Mouse (Mus musculus): ENCODE measurements around the gene Setd7. TPM values are rescaled to one million over a fixed set of nuclear protein-coding genes. Genes with fewer than 3 reads are reported as not detected.

Gene Setd7
- polyA plus RNA-seq, 3 experiments from 2014 or later, result 5.3 to 12.1 (median 11.6) TPM

DNA sequence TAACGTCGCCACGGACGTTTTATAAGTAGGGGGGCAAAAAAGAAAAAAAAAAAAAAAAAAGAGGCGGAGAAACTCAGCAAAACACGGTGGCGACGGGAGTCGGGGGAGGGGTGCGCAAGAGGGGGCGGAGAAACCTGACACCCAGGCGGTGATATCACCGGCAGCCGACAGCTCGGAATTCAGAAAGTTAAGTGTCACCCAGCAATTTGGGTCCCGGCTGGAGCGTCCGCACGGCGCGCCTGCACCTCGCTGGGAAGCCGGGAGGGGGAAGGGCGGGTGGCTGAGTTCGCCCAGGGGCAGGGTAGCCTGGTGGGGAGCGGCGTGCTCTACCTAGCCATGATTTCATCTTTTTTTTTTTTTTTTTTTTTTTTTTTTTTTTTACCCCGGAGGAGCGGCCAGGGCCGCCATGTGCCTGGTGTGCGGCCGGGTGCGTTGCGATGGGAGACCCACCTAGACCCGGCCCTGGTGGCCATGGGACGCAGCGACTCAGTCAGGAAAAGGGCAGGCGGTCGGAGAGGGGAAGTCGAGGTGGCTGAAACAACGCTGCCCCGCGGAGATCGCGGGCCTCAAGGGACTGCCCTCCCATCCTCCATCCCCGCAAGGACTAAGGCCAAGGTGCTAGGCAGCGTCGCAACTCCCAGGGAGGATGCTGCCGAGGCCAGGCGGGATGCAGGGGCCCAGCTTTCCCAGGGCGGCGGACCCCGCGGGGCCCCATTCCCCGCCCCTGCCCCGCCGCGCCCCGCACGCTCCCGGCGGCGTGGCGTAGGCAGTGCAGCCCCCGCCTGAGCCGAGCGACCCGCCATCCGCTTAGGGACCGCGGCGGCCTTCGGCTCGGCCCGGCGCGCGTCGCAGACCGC, 857 bp downstream of the Setd7 start:
- ATAC-seq, result peak; percentile 42

DNA sequence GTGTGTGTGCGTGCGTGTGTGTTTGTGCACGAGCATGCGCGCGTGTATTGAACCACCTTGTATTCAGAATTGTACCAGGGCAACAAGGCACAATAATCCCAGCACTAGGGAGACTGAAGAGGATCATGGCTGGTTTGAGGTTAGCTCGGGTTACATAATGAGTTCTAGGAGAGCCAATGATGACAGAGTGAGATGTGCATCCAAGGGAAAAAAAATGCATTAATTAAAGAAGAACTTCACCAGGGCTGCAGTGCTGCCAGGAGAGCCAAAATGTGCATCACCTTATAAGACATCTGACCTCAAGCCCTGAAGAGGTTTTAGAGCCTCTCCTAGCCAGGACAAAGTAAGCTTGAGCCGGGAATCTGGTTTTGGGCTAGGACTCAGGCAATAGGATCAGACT, 5.1 kb downstream of the Setd7 start:
- no peak for ATAC-seq

DNA sequence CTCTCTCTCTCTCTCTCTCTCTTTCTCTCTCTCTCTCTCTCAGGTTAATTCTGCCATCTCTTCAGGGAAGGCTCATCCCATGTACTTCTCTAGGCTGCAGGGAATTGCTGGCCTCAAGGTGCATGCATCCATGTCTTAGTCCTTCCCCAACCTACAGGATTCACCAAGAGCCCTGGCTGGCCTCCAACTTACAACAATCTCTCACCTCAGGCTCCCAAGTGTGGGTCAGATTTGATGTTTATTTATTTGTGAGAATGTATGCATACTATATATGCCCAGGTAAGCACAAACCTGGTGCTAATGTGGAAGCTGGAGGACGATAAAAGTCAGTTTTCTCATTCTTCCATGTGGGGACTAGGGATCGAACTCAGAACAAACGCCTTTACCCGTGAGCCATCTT, 5.8 kb downstream of the Setd7 start:
- no peak for ATAC-seq

DNA sequence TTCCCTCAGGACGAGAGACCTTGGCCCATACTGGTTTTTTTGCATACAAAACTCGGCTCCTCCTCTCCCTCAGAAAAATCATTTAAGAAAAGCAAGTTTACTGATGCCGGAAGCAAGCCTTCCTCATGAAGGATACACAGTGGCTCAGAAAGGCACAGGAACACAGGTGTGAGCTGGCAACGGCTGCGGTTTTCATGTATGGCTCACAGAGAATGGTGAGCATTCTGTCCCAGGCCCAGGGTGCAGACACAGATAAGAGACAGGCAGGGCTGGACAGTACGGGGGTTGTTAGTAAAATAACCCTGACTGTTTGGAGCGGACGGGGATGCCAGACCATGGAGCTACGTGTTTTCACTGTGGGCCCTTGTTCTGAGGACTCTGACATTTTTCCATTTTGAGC, 6.6 kb downstream of the Setd7 start:
- peak; percentile 49 for ATAC-seq

DNA sequence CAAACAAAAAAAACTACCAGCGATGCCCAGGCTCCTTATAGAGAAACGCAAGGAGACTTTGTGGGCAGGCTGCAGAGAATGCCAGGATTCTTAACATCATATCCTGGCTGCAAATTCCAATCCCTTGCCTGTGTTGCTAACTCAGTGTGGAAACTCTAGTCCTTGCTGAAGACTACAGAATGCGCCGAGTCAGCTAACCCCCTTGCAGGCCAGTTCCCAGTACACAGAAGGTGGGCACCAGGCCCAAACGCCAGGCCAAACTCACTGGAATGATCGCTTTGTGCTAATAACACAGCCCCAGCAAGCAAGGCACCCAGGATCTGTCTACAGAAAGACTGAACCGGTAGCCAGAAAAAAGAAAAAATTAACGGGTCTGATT, 7.2 kb downstream of the Setd7 start:
- ATAC-seq, result peak; percentile 7

DNA sequence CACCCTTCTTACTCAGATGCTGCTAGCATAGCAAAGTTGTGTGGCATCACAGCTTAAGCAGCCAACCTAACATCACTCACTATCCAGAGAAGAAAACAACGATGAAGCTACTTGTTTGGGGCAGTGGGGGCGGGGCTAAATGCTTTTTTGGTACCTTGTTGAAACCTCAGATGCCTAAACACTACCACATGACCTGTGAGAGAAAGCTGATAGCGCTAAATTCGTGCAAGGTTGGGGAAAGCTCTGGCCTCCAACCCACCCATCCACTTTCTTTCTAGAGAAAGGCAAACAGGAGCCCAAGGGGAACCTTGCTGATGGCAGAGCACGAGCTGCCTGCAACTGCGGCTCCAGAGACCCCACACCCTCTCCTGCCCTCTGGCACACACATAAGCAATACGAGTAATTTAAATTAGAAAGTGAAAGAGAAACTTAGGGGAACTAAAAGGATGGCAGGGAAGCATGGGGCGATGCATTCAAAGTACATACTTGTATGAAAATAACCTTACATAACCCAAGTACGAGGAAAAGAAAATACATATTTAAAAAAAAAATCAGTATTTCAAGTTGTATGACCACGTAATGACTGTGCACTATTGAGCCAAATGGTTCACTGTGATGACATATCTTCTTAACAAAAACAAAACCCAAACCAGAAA, 7.7 kb downstream of the Setd7 start:
- ATAC-seq, result peak; percentile 82

DNA sequence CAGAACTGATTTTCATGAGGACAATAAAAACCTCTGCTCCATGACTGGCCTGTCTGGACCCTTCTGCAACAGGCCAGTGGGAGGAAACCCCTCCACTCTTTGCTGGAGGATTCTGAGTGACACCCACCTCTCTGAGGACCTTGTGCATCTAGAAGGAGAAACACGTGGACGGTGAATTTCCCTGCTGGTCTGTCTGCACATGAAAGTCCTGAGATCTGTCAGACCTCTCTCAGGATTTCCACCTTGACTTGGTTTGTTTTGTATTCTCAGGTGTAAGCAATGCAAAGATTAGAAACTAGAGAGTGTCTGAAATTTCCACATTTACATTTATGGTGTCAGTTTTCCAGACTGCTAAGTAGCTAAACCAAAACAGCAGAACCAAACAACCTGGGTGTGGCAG, 8.5 kb downstream of the Setd7 start:
- no peak for ATAC-seq

GRCm38 (mm10) chr3:51548987-51549579, 11.6 kb downstream of the Setd7 start:
- no peak for ATAC-seq

- no peak for ATAC-seq
Observed at GRCm38 (mm10) chr3:51547577-51547976, 13.1 kb downstream of the Setd7 start.

DNA sequence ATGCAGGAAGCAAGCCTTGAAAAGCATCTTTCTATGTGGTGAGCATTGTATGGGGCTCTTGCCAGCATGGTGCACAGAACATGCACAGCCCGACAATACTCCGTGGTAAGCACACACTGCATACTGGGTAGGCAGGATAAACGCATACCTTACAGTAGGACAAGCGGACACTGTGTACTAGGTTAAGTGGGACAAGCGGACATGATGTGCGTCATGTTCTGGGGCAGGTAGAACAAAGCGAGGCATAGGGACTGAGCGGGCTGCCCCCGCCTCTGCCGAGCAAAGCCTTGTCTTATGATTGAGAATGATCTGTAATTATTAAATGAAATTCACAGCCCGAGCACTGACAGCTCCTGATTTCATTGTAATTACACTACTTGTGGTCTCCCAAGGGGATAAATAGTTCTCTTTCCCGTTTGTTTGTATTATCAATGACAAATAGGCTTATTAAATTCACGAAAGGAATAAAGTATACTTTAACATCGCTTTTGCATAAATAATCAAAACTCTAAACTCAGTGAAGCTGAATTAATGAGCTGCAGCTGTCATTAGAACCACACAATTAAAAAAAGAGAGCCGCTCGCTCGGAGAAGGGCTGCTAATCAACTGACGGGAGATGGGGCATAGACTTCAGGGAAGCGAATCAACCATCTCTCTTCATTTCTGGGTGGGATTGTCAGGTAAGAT, 16.1 kb downstream of the Setd7 start:
- ATAC-seq, result no peak

DNA sequence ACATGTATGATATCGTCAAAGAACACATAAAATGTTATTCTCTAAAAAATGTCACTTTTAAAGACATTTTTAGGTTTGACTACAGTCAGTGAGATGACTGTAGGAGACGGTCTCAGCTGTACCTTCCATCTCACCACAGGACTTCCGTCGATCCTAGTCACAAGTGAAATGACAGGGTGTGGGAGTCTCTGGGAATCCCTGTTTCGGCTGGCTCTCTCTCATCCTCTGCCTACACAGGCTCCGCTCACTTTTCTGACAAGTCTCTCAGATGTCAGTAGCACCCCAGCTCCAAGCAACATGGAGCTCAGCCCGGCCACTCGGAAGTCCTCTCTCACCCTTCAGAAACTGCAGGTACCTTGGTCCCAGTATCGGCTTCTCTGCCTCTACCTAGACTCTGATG, 20.0 kb downstream of the Setd7 start:
- no peak for ATAC-seq

DNA sequence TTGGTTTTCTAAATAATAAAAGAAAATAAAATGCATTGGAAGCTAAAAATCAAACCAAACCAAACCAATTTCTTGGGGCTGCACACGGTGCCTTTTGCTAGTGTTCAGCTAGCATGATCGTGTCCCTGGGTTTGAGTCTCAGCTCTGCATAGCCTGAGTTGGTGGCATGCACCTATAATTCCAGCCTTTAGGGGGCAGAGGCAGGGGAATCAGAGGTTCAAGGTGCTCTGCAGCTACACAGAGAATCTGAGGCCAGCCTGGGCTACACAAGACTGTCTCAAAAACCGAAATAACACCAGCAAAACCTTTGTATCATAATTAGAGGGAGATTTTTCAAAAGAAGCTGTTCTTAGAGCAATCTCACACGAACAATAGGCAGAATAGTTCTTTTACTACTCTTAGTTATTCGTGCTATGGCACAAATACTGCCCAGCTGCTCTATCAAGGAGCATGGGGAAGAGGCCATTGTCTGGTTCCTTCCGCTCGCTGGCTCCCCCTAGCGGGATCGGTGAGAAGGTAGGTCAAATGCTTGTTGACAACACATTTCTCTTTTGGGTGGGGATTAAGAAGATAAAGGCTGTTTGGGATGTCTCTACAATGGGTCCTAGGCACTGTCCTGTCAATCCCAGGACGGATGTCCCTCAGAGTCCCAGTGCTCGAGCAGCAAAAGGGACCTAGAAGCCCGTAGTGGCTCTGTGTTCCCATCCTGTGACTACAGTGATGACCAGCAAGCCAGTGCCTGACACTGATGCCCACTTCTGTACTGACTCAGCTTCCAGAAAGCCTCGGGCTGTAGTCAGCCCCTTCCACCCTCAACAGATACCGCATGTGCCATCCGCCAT, 20.9 kb downstream of the Setd7 start:
- peak; percentile 84 for ATAC-seq

GRCm38 (mm10) chr3:51534013-51534412, 26.7 kb downstream of the Setd7 start:
- ATAC-seq, result no peak

GRCm38 (mm10) chr3:51533573-51533972, 27.1 kb downstream of the Setd7 start:
- ATAC-seq, result no peak

DNA sequence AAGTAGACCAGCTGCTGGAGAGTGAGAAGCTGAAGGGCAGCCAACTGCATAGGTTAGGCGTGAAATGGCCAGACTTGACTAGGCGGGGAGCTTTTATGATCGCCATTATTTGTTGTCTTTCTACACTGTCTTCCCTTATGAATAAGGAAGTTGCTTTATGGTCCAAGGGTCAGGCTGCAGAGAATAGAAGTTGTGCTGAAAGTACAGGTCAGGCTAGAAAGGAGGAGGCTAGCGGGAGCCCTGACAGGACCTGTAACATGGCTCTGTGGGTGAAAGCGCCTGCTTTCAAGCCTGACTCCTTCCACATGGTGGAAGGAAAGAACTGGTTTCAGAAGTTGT, 28.4 kb downstream of the Setd7 start:
- no peak for ATAC-seq

GRCm38 (mm10) chr3:51531473-51532281, 29.0 kb downstream of the Setd7 start:
- ATAC-seq, result no peak

- ATAC-seq, result no peak
Observed at GRCm38 (mm10) chr3:51526891-51527290, 33.8 kb downstream of the Setd7 start.

DNA sequence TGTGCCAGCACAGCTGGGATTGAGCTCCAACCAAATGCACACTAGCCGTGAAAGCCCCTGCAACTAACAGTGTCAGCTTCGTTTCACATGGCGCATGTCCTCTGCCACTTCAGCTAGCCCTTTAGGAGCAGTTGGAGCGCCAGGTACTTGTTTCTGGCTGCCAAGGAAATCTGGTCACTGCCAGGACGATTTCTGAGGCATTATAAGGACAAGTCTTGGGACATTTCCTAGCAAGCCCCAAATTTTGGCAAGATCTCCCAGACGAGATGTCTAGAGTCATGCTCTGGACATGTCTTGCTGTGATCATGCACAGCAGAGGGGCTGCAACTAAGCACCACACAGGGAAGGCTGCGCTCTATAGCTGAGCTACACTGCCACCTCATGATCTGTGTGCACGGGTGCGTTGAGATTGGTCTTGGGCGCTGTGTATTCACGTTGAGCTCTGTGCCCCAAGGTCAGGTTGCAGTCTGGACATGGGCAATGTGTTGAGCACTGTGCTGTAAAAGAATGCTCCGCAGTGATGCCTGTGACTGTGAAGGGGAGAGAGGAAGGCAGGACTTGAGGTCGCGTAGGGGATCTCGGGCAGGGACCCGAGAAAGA, 35.4 kb downstream of the Setd7 start:
- no peak for ATAC-seq

DNA sequence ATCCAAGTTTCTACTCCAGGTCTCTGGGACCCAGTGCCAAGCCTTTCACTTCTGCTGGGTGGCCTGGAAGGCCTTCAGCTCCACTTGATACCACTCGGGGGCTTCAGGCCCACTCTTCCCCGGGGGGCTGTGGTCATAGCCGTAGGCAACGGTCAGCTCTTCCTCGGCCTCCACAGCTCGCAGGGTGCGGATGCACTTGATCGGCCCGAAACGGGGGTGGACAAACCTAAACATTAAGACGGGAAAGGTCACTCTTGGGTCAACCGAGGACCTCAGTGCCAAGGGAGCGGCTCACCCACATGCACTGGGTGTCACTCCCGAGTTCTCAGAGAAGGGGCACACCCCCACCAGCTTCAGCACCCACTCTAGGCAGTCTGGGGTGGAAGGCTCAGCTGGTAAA, 39.4 kb downstream of the Setd7 start:
- ATAC-seq, result no peak

DNA sequence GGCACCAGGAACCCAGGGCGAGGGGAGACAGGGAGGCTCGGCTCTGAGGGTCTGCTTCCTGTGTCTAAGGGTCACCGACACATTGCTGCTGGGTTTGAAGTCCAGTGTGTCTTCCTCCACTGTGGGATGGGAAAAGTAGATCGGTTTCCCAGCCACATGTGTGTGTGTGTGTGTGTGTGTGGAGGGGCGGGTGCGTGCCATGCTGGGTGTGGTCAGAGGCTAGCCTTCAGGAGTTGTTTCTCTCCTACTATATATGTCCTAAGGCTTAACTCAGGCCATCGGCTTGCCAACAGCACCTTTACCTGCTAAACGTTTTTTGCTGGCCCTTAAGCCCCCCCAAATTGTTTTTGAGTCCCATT, 41.9 kb downstream of the Setd7 start:
- no peak for ATAC-seq

Measured in inflammation-experienced regulatory T-cells, adult 6 months (primary cell).